Mouse (Mus musculus): Measurements from ENCODE around the gene Nol4l.

DNA sequence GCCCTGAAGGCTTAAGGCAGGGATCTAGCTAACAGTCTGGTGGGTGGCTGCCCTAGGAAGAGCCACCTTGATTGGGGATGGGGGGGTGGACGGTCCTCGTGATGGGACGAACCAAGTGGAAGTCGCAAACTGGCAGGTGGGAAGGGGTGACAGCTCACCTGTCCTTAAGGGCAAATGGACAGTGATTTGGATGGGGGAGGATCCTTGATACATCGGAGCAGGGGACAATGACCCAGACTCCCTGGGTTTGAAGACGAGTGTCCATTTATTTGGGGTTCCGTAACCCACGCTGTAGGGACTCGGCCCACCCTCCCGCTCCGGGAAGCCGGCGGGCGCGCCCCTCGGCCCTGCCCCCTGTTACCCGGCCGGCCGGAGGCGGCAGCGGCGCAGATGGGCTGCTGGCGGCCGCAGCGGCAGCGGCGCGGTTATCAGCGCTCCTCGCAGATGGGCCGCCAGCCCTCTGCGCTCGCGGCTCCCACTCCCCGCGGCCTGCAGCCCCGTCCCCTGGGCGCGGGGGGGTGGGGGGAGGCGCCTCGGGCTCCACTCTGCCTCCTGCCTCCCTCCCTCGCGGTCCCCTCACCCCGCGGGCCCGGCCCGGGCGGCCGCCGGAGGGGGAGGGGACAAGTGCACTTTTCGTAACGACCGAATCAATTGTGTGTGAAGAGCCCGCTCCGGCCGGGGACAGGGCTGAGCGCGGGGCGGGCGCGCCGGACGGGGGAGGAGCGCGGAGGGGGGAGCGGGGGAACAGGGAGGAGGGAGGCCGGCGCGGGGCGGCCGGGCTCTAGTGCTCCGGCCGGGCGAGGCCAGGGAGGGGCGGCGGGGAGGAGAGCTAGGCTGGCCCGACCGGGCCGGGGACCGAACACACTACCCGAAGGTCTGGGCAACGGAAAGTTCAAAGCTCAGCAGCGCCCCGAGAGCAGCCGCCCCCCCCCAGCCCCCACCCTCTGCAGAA lies 1.9 kb downstream of the Nol4l start:
- no peak for TF ChIP-seq GATA1 (IDR thresholded peaks at IDR 0.05; ENCODE audit: borderline replicate concordance, low read length)
- no peak for TF ChIP-seq FLI1 (IDR thresholded peaks at IDR 0.05; ENCODE audit: low read length)

All from megakaryocyte, embryonic 14.5 days (primary cell).